Mouse (Mus musculus) gastrocnemius, postnatal 10 days (tissue): ENCODE data around the gene Nup133. TPM values are rescaled to one million over a fixed set of nuclear protein-coding genes. Genes with fewer than 3 reads are reported as not detected.
"Not testable (repeated sequence)": the region's sequence is repeated elsewhere in the genome, so short reads cannot be mapped to it uniquely, and the experiment has no call there.

Source experiments
- DNase-seq: peaks from one replicate; pipeline ENCODE4 v3.0.0; 2021; ENCODE audit warnings: mixed read lengths
- long read RNA-seq, 2 experiments: library from polyadenylated mRNA; stranded (forward); transcript quantifications; one replicate each; pipeline ENCODE4 v2.0.0; 2021
- total RNA-seq, 2 experiments: library from RNA; stranded (reverse); gene quantifications; 2 replicates each; pipeline ENCODE4 v1.2.3; 2021

Gene Nup133
- 10 to 100 TPM; 11.6 to 14.2 TPM for total RNA-seq
- long read RNA-seq, experiment 1, full-length matches to known transcripts, result 33 of 37 reads
- long read RNA-seq, experiment 1, partial matches to known transcripts, result 0 of 37 reads
- long read RNA-seq, experiment 1, other reads (novel, unspliced or antisense), result 4 of 37 reads
- long read RNA-seq, experiment 2, full-length matches to known transcripts, result 16 of 23 reads
- long read RNA-seq, experiment 2, partial matches to known transcripts, result 2 of 23 reads
- long read RNA-seq, experiment 2, other reads (novel, unspliced or antisense), result 5 of 23 reads

DNA sequence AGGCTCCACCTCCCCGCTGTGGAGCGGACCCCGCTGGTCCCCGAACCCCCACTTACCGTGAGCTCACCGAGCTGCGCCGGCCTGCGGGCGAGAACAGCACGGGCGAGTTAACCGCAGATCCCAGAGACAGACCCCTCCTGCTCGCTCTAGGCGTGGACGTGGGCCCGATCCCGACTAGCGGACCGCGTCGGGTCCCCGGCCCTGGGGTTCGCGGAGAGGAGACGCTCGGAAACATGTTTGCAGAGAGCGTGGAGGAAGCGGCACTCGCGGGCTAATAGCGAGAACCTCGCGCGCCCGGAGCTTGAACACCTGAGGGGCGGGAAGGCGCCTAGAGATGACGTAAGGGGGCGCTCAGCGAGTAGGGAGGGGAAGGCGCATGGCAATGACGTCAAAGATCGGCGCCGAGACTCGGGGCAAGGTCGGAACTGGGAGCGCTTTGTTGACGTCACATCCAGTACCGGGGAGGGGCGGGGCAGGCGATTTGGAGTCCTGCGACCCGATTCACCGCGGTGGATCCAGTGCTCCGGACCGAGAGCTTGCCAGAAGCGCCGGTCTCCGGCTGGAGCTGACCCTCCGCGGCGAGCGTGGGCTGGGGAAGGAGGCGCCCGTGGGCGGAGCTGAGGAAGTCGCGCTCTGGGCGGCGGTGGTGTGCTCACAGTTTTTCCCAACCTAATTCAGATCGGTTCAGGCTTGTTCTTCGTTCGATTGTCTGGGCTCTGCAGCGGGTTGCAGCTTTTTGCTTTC lies at the start of gene Nup133:
Gene Nup133 (minus strand): TSS at position 324 of the 744 bp plus-strand sequence.
- peak; percentile 100 for DNase-seq

GRCm38 (mm10) chr8:123993997-123994396 lies 44.9 kb upstream of the Nup133 start:
- no peak for DNase-seq

GRCm38 (mm10) chr8:123993597-123993996 lies 44.5 kb upstream of the Nup133 start:
- no peak for DNase-seq

DNA sequence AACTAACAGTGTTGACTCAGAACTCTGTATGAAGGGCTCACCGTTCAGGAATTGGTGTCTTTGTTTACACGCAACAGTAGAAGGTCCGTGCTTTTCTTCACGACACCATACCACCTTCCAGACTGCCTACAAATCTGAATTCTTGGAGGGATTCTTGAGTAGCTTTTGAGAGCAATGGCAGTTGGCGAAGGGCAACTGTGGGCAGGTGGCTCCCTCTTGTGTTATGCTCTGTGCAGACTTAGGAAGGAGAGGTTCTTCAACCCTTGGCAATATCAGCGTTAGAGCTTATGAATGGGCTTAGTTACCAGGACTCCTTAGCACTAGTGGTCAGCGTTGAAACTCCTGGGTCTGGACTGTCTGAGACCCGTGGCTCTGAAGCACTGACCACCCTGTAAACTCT lies 43.5 kb upstream of the Nup133 start:
- DNase-seq, result no peak

GRCm38 (mm10) chr8:123990277-123991049 lies 41.4 kb upstream of the Nup133 start:
- no peak for DNase-seq

- no peak for DNase-seq
Observed at GRCm38 (mm10) chr8:123989128-123989527, 40.1 kb upstream of the Nup133 start.

DNA sequence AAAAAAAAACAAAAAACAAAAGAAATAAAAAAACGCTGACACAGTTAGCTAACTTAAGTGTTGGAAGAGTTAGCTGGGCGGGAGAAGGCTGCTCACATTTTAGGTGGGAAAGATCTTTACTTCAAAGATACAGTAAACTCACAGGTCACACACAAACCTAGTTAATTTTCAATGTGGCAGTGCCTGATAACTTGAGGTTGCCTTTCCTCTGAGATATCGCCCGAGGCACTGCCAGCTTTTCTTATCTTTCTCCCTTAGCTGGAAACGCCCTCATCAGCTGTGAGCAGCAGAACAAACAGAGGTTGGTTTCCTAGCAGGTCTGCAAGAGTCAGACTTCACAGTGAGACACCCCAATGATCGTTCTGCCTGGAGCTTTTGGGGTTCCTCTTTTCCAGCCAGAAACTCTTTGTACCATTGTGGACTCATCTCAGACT lies 39.6 kb upstream of the Nup133 start:
- no peak for DNase-seq

- peak; percentile 90 for DNase-seq
Observed at GRCm38 (mm10) chr8:123982826-123983400, 33.8 kb upstream of the Nup133 start, which contains the start of gene Abcb10. Gene Abcb10 (minus strand): TSS chr8:123983122.

GRCm38 (mm10) chr8:123982291-123982793 lies 33.3 kb upstream of the Nup133 start:
- peak; percentile 47 for DNase-seq

GRCm38 (mm10) chr8:123981674-123982073 lies 32.6 kb upstream of the Nup133 start:
- DNase-seq, result no peak

GRCm38 (mm10) chr8:123980239-123980638 lies 31.2 kb upstream of the Nup133 start:
- DNase-seq, result no peak

DNA sequence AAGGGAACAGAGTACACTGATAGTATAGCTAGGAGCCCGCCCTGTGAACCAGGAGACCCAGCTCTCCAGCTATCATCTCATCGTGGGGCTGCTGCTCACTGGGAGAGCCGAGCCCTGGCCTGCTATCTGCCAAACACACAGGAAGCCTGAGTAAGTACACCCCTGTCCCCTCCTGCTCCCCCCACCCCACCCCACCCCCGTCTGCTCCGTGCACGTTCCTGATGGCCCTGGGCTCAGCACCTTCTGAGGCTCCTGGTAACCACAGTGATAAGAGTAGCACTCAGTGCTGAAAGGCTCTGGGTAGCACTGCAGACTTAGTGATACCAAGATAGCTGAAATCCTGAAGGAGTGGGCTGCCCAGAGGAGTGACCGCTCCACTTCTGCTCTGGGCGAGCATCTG lies 29.9 kb upstream of the Nup133 start:
- no peak for DNase-seq

GRCm38 (mm10) chr8:123978166-123978838 lies 29.2 kb upstream of the Nup133 start:
- DNase-seq, result peak; percentile 37

DNA sequence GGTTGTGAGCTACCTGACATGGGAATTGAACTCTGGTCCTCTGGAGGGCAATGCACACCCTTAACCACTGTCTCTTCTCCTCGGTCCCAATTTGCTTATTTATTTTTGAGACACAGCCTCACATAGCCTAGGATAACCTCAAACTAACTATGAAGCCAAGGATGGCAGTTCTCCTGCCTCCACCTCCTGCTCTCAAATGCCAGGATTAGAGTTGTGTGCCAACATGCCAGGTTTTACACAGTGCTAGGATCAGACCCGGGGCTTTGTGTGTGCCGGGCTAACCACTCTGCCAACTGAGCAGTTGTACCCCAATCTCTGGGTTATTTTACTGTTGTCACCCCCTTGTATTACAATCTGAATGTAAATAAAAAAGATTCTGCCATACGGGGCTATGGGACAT lies 28.4 kb upstream of the Nup133 start:
- no peak for DNase-seq

DNA sequence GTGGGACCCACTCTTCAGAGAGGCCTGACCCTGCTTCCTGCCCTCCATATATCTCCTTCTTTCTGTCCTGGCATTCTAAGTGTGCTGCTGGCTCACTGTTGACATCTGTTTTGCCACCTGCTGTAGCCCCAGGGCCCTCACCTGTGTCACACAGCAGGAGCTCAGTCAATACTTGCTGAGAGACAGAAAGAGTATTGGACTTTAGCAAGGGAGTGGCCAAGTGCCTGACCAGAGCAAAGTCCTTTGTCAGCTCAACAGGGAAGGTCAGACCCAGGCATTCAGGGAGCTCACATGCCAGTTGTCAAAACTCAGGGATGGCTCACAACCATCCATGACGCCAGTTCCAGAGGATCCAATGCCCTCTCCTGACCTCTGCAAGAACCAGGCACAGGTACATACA lies 24.4 kb upstream of the Nup133 start:
- DNase-seq, result no peak

DNA sequence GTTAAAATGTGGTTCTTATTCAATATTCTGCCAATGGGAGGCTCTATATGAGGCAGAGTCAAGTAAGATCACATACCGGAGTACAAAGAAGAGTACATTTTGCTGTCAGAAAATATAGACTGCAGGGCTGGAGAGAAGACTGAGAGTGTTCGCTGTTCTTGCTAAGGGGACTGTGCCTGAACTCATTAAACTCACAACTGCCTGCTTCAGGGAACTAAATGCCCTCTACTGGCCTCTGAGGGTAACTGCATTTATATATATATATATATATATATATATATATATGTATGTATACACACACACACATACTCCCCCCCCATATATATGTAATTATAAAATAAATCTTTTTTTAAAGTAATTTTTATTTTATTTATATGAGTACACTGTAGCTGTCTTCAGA lies 17.8 kb upstream of the Nup133 start:
- DNase-seq, result no peak

- no peak for DNase-seq
Observed at GRCm38 (mm10) chr8:123961371-123961770, 12.3 kb upstream of the Nup133 start.

DNA sequence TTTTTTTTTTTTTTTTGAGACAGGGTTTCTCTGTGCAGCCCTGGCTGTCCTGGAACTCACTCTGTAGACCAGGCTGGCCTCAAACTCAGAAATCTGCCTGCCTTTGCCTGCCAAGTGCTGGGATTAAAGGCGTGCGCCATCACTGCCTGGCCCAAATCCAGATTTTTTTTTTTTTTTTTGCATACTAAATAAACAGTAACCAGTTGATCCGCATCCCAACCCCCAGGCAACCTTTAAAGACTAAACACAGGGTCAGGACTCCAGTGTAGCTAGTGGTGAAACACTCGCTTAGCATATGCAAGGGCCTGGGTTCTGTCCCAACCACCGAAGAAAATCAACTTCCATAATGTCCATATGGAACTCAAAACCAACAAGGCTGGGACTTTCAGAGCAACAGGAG lies 11.5 kb upstream of the Nup133 start:
- not testable (repeated sequence) for DNase-seq

- DNase-seq, result no peak
Observed at GRCm38 (mm10) chr8:123960056-123960455, 11.0 kb upstream of the Nup133 start.

GRCm38 (mm10) chr8:123959473-123959872 lies 10.4 kb upstream of the Nup133 start:
- no peak for DNase-seq

DNA sequence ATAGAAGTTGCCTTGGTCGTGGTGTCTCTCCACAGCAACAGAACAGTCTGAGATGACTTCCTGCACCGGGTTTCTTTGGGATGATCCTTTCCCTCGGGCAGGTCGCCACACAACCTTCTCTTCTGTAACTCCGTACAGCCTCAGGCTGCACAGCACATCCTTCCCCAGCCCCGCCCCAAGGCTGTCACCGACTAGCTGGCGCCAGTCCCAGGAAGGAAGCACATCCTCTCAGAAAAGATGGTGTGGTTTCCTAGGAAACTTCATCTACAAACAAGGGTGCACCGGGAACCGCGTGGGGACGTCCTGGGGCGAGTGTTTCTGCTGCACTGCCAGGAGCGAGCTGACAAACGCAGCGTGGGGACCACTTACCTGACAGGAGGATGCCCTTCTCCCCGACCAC lies 9.1 kb upstream of the Nup133 start:
- no peak for DNase-seq

GRCm38 (mm10) chr8:123954246-123954645 lies 5.2 kb upstream of the Nup133 start:
- DNase-seq, result no peak
